Mouse (Mus musculus): ENCODE data around the gene Eme2.

DNA sequence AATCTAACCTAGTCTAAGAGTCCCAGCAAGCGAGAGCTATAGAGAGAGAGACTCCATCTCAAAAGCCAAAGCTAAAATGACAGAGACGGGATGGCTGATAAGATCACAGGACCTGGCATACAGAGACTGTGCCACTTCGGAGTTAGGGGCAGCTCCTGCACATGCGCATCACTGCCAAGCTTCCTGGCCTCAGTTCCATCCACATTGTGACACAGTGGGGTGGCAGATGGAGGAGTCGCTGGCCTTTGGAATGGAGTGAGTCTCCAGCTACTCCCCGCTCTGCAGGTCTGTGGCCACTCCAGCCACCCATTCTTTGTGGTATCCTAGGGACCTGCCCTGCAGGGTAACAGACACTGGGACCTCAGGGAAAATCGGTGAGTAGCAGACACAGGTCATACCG is 29.1 kb downstream of the Eme2 start, which contains the start of gene Igfals:
- TF ChIP-seq USF1 (IDR thresholded peaks at IDR 0.05; ENCODE audit: low read depth) (no peak), MYOG (IDR thresholded peaks at IDR 0.05; ENCODE audit: control insufficient read depth, extremely low read depth, insufficient read length) (no peak), CTCF (IDR thresholded peaks at IDR 0.05; ENCODE audit: control insufficient read depth, insufficient read depth, insufficient read length) (no peak), CEBPB (IDR thresholded peaks at IDR 0.05; ENCODE audit: low read depth) (no peak), MAX (IDR thresholded peaks at IDR 0.05) (no peak), FOSL1 (IDR thresholded peaks at IDR 0.05; ENCODE audit: insufficient read depth, low read length, poor library complexity, severe bottlenecking) (no peak)

All from C2C12 (cell line).